Mouse (Mus musculus): ENCODE data around the gene Nr1h5.

- no peak for TF ChIP-seq CTCF (IDR thresholded peaks at IDR 0.05; ENCODE audit: low read depth)
- TF ChIP-seq EP300 (IDR thresholded peaks at IDR 0.05; ENCODE audit: low read depth), result no peak
Measured at GRCm38 (mm10) chr3:102970067-102970466, 6.1 kb upstream of the Nr1h5 start.

Measured in heart, postnatal 0 days (tissue).